Comparison of ENCODE assay signal across 16 mouse cellular contexts in genomic region chr8:86740899-86741298, GRCm38 (mm10).
"Had no signal": no experiment of that assay in that cellular context is flagged by ENCODE, and none has a peak within 500 bp of the region (broad histone marks: within the 10 kb centered on the region; RNA-seq: fewer than 3 reads in every experiment).

No protein-coding gene starts in this region.

- H3K4me2 ChIP-seq: neural tube, embryonic 13.5 days; neural tube, embryonic 15.5 days; stomach, embryonic 15.5 days had no signal

- H3K36me3 ChIP-seq: neural tube, embryonic 13.5 days; neural tube, embryonic 15.5 days; stomach, embryonic 15.5 days had no signal

- DNase-seq: retina, postnatal 1 day; right cerebral cortex, adult 18-20 months; right cerebral cortex, postnatal 14 days; right cerebral cortex, postnatal 25 days; right cerebral cortex, postnatal 4 days; spleen, adult 18-20 months; thymus, adult 18-20 months; thymus, adult 2 months; thymus, postnatal 14 days; thymus, postnatal 25 days; thymus, postnatal 36 days; thymus, postnatal 4 days had no signal

- H3K4me3 ChIP-seq: neural tube, embryonic 13.5 days; neural tube, embryonic 15.5 days; stomach, embryonic 15.5 days had no signal

- H3K9me3 ChIP-seq: neural tube, embryonic 13.5 days; neural tube, embryonic 15.5 days; stomach, embryonic 15.5 days had no signal

- H3K27ac ChIP-seq: neural tube, embryonic 13.5 days; neural tube, embryonic 15.5 days; stomach, embryonic 15.5 days; stomach, postnatal 0 days had no signal

- H3K27me3 ChIP-seq: neural tube, embryonic 13.5 days; neural tube, embryonic 15.5 days; stomach, embryonic 15.5 days had no signal

- H3K9ac ChIP-seq: neural tube, embryonic 13.5 days; neural tube, embryonic 15.5 days; stomach, embryonic 15.5 days had no signal
